Mouse (Mus musculus) midbrain, embryonic 16.5 days (tissue): ENCODE measurements around the gene Atrnl1. TPM values are rescaled to one million over a fixed set of nuclear protein-coding genes. Genes with fewer than 3 reads are reported as not detected.

Source experiments
- ATAC-seq: fragments of 200-750 bp; cut with Nextera tagmentation; 2 replicates; pipeline ENCODE4 v1.8.0; 2017; ENCODE audit warnings: moderate TSS enrichment
- H3K27ac ChIP-seq: fragments of 300-500 bp; sonication (generic); 2 replicates; pipeline ENCODE4 v1.5.1; 2014; ENCODE audit warnings: mild to moderate bottlenecking, low read length, mixed read lengths
- H3K27me3 ChIP-seq: fragments of 300-500 bp; sonication (generic); 2 replicates; pipeline ENCODE4 v1.6.1; 2014; ENCODE audit warnings: low read depth, low read length, mixed read lengths; ENCODE audit not compliant: control insufficient read depth, insufficient read depth
- H3K36me3 ChIP-seq: fragments of 300-500 bp; sonication (generic); 2 replicates; pipeline ENCODE4 v1.6.1; 2014; ENCODE audit warnings: mild to moderate bottlenecking, low read length, moderate library complexity, mixed read lengths; ENCODE audit not compliant: control insufficient read depth, insufficient read depth
- H3K4me1 ChIP-seq: fragments of 300-500 bp; sonication (generic); 2 replicates; pipeline ENCODE4 v1.6.1; 2014; ENCODE audit warnings: mild to moderate bottlenecking, low read length, mixed read lengths; ENCODE audit not compliant: control insufficient read depth, insufficient read depth
- H3K4me2 ChIP-seq: fragments of 300-500 bp; sonication (generic); 2 replicates; pipeline ENCODE4 v1.6.1; 2014; ENCODE audit warnings: mild to moderate bottlenecking, low read length, mixed read lengths
- H3K4me3 ChIP-seq: fragments of 300-500 bp; sonication (generic); 2 replicates; pipeline ENCODE4 v1.5.1; 2014; ENCODE audit warnings: low read depth, mild to moderate bottlenecking, low read length, moderate library complexity, mixed read lengths
- H3K9ac ChIP-seq: fragments of 300-500 bp; sonication (generic); 2 replicates; pipeline ENCODE4 v1.6.1; 2014; ENCODE audit warnings: low read depth, low read length, mixed read lengths
- H3K9me3 ChIP-seq: fragments of 300-500 bp; sonication (generic); replicated peaks from 2 replicates; pipeline ENCODE4 v1.6.1; 2014; ENCODE audit warnings: mild to moderate bottlenecking, low read length, mixed read lengths; ENCODE audit not compliant: control insufficient read depth, poor library complexity, severe bottlenecking
- WGBS: fragments of 180-500 bp; shearing (Covaris S2); extraction: QIAGEN DNeasy Blood & Tissue Kit; methylation state at CpG from one replicate; pipeline ENCODE4 v1.1.7; 2014; 5-methylcytosine and 5-hydroxymethylcytosine counted together
- polyA plus RNA-seq: library from polyadenylated mRNA; unstranded; fragments of >200 nt; fragmentation: Nextera tagmentation; extraction: Ambion mirVana; gene quantifications from 2 replicates; pipeline ENCODE4 v1.2.1, GENCODE M21; 2015

Gene Atrnl1
- polyA plus RNA-seq, 1 experiment from 2014 or later = 8.3 TPM

DNA sequence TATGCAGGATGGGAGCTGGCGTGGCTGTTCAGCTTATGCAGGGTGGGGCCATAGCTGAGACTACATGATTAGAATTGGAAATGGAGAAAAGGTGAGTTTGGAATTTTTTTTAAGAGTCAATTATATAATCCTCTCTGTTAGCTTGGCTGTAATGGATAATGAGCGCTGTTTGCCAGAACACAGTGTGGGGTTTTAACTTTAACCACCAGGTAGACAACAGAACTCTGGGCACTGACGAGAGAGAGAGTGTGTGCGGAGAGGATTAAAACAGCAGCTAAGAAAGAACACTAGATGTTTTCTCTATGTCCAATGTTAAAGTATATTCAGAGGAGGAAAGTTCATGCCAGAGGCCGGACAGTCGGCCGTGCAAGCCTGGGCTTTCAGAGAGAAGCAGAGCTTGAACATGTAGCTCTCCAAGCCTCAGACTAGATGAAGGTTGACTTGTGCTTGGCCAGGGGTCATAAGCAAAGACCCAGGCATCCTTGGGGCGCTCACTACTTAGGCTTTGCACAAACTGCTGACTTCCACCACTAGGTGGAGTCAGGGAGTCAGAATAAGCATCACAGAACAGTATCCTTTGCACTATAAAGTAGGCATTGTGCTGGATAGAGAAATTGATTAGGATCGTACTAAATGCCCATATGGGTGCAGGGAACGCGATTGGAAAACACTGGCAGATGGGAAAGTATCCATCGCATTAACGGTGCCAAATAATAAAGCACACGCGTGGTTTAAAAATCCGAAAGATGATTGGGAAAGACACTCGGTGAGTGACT lies 205.6 kb downstream of the Atrnl1 start:
- H3K4me3 ChIP-seq = no peak overlapping the region
- H3K36me3 ChIP-seq = no peaks in the 10 kb centered on the region
- H3K9ac ChIP-seq = no peak overlapping the region
- H3K27me3 ChIP-seq = no peaks in the 10 kb centered on the region
- H3K4me1 ChIP-seq = no peaks in the 10 kb centered on the region
- no peak for ATAC-seq
- H3K4me2 ChIP-seq = no peak overlapping the region
- H3K27ac ChIP-seq = no peak overlapping the region
- WGBS = 80% methylated on average over 17 of the region's 17 CpGs
- H3K9me3 ChIP-seq = no peaks in the 10 kb centered on the region

DNA sequence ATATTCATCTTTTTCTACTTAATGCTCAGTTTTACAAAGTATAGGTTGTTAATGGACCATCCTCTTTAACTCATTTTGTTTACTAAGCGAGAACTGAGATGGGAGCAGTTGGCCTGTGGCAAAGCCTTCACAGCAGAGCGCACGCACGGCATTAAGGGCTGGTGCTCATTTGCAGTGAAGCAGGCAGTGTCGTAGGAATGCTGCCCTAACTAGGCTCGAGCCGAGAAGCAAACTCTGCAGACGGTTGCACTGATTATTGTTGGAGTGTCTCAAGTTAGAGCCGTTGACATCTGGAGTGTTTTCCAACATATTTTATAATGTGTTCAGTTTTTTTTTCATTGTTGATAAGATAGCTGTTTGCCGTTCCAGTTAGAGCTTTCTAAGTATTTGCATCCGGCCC lies 206.9 kb downstream of the Atrnl1 start:
- Histone ChIP-seq H3K9ac (no peak overlapping the region), H3K27me3 (no peaks in the 10 kb centered on the region), H3K4me1 (no peaks in the 10 kb centered on the region), H3K27ac (no peak overlapping the region), H3K4me2 (no peak overlapping the region), H3K4me3 (no peak overlapping the region), H3K36me3 (no peaks in the 10 kb centered on the region), H3K9me3 (no peaks in the 10 kb centered on the region)
- WGBS = 56% methylated on average over 11 of the region's 11 CpGs
- ATAC-seq = no peak

DNA sequence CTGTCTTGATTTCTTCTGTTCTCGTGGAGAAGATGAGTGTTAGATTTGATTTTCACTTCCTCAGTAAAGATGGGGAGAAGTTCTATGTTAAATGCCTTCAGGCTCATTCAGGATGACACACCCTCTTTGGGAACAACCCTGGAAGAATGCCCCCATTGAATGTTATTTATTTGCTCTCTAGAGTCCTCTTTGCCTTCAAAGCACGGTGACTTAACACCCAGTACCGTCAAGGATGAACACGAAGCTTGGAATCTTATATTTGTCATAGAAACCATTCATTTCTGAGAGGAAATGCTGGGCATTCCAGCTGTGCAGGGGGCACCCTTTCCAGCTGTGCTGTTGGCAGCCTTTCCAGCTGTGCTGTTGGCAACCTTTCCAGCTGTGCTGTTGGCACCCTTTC lies 212.6 kb downstream of the Atrnl1 start:
- Histone ChIP-seq H3K36me3 (no peaks in the 10 kb centered on the region), H3K4me3 (no peak overlapping the region), H3K4me2 (no peak overlapping the region), H3K27me3 (no peaks in the 10 kb centered on the region), H3K9ac (no peak overlapping the region), H3K9me3 (no peaks in the 10 kb centered on the region), H3K27ac (no peak overlapping the region), H3K4me1 (no peaks in the 10 kb centered on the region)
- no peak for ATAC-seq
- WGBS = 85% methylated on average over 4 of the region's 4 CpGs

DNA sequence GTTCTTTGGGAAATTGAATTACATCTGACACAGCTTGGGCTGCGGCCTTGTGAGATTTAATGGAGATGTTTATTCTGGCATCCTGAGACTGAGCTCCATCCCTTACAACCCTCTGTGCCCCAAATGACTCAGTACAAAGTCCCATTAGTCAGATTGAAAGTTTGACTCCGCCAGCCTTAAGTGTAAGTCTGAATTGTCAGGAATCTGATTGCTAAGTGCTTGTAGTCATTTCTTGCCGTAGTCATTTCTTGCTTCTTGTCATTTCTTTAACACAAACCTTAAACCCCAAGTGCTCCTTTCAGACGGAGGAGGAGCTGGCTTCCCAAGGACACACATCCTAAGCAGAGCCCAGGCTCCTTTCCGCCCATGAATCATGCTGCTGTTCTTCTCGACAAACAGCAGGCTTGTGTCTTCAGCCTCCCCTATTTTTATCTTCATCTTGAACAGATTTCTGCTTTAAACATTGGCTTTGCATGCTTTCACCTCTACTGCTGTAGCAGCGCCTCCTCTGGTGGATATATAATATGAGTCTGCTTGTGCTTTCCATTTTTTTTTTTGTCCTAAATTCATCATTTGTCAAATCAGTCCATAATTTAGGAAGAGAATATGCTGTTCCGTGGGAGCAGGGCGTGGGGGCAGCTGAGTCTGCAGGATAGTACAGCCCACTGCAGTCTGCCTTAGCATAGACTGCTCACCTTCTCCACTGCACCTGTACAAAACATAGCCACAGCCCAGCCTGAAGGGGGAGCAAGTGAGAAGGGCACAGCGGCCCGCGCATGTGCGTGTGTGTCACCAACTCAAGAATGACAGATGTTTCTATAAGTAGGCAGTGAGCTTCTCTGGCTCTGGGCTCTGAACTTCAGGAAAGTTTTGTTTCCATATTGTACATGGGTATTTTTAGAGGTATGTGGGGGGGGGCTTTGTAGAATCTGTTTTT lies 214.7 kb downstream of the Atrnl1 start:
- H3K4me1 ChIP-seq = no peaks in the 10 kb centered on the region
- 91% methylated on average over 13 of the region's 13 CpGs for WGBS
- H3K36me3 ChIP-seq = no peaks in the 10 kb centered on the region
- no peak overlapping the region for H3K9ac ChIP-seq
- H3K4me3 ChIP-seq = no peak overlapping the region
- H3K27me3 ChIP-seq = no peaks in the 10 kb centered on the region
- H3K4me2 ChIP-seq = no peak overlapping the region
- H3K9me3 ChIP-seq = no peaks in the 10 kb centered on the region
- H3K27ac ChIP-seq = no peak overlapping the region
- ATAC-seq = no peak

DNA sequence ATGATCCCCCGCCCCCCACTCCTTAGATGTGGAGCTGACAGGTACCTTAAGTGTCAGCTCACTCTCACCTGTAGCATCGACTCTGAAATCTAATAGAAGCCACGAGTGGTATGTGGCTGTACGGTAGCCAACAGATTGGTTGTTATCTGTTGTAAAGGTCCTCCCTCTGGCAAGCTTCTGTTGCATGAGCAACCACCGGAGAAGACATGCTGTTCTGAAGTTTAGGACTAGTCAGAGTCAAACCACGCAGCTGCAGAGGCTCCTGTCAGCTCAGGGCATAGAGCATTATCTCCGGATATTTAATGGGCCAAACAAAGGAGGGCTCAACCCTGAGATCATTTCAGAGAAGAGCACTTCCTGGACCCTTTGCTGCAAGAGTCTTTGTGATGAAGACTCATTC lies 222.2 kb downstream of the Atrnl1 start:
- H3K36me3 ChIP-seq = no peaks in the 10 kb centered on the region
- no peak overlapping the region for H3K27ac ChIP-seq
- no peak overlapping the region for H3K9ac ChIP-seq
- no peaks in the 10 kb centered on the region for H3K9me3 ChIP-seq
- no peaks in the 10 kb centered on the region for H3K27me3 ChIP-seq
- no peak for ATAC-seq
- no peak overlapping the region for H3K4me2 ChIP-seq
- 89% methylated on average over 7 of the region's 7 CpGs for WGBS
- H3K4me1 ChIP-seq = no peaks in the 10 kb centered on the region
- H3K4me3 ChIP-seq = no peak overlapping the region

DNA sequence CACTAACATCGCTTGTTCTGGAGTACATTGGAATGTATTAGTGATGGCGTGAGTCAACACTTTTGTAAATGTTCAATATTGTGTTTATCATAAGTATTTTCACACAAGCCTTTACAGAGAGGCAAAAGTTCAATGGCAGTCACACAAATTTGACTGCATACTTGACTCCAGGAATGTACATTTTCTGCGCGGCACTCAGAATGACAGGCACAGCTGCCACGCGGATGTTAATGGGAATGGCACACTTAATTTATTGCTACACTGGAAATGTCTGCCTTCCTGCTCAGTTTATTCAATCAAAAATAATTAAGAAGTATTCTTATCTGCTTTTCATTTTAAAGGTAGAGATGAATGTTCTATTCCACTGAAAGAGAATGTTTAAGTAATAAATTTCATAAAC lies 227.0 kb downstream of the Atrnl1 start:
- no peak for ATAC-seq
- no peaks in the 10 kb centered on the region for H3K36me3 ChIP-seq

DNA sequence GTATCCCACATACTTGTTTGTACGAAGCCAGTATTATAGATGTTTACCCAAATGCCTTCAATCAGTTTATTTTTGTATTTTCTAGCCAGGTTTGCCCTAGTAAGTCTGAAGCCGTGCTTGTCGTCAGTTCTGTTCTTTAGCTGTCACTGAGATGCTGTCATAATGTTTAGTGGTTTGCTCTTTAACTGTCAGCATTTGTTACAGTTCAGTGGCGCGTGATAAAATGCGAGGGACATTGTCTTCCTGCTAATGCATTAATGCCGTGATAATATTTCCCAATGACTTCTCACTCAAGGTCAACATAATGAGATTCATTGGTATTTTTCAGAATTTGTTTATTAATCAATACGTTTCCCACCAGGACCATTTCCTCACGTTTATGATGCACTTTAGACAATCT lies 227.7 kb downstream of the Atrnl1 start:
- no peak overlapping the region for H3K27ac ChIP-seq
- H3K36me3 ChIP-seq = no peaks in the 10 kb centered on the region
- H3K4me1 ChIP-seq = no peaks in the 10 kb centered on the region
- H3K27me3 ChIP-seq = no peaks in the 10 kb centered on the region
- 75% methylated on average over 9 of the region's 9 CpGs for WGBS
- no peak for ATAC-seq
- no peak overlapping the region for H3K4me3 ChIP-seq
- H3K9me3 ChIP-seq = no peaks in the 10 kb centered on the region; the same call in 1 of the 2 replicates
- H3K4me2 ChIP-seq = no peak overlapping the region
- no peak overlapping the region for H3K9ac ChIP-seq

More for the DNA sequence above, 227.0 kb downstream of the Atrnl1 start:
- no peaks in the 10 kb centered on the region for H3K4me1 ChIP-seq
- H3K9me3 ChIP-seq = no peaks in the 10 kb centered on the region; the same call in 1 of the 2 replicates
- H3K27me3 ChIP-seq = no peaks in the 10 kb centered on the region
- no peak overlapping the region for H3K27ac ChIP-seq
- H3K4me3 ChIP-seq = no peak overlapping the region
- WGBS = 75% methylated on average over 6 of the region's 6 CpGs
- H3K4me2 ChIP-seq = no peak overlapping the region
- no peak overlapping the region for H3K9ac ChIP-seq

DNA sequence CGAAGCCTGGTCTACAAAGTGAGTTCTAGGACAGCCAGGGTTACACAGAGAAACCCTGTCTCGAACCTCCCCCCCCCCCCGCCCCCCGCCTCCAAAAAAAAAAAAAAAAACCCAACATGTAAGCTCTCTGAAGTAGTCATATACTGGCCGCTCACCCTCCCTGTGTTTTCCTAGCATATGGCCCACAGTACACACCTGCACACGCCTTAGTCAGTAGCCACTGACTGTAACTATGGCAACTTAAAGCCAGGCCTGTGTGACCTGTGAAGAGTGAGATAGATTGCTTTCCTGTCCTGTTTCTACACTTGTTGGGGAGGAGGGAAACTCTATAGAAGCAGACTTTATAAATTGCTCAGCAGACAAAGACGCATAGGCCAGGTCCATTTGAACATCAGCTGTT lies 239.1 kb downstream of the Atrnl1 start:
- H3K27me3 ChIP-seq = no peaks in the 10 kb centered on the region
- no peak for ATAC-seq
- H3K9ac ChIP-seq = no peak overlapping the region
- H3K4me2 ChIP-seq = no peak overlapping the region
- 0 out of 2 replicates have a peak, but pooled peaks cover under 1% of the 10 kb centered on the region for H3K36me3 ChIP-seq
- no peak overlapping the region for H3K27ac ChIP-seq
- H3K9me3 ChIP-seq = no peaks in the 10 kb centered on the region; the same call in 1 of the 2 replicates
- no peak overlapping the region for H3K4me3 ChIP-seq
- no peaks in the 10 kb centered on the region for H3K4me1 ChIP-seq
- 80% methylated on average over 5 of the region's 7 CpGs for WGBS

DNA sequence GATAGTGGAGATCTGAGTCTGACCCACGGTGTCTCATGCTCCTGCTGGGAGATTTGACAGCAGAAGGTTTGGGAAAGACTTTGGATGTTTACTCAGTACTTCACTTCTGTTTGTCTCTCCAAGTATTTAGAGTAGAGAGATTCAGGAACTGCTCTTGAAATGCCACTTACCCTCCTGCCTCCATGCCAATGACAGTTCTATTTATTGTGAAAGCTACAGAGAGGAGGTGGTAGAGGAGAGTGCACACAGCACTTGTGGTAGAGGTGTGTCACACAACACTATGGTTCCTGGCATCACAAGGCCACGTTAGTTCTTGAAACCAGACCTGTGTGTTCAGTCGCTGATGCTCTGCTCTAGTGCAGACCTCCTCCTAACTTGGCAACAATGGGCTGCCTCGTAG lies 257.5 kb downstream of the Atrnl1 start:
- Histone ChIP-seq H3K4me3 (no peak overlapping the region), H3K9me3 (no peaks in the 10 kb centered on the region), H3K27ac (no peak overlapping the region), H3K4me2 (no peak overlapping the region), H3K36me3 (no peaks in the 10 kb centered on the region), H3K27me3 (no peaks in the 10 kb centered on the region), H3K4me1 (peaks cover 8% of the 10 kb centered on the region), H3K9ac (no peak overlapping the region)
- ATAC-seq = no peak
- WGBS = 88% methylated on average over 4 of the region's 4 CpGs
